In genomic region chr17:28553040-28553793, GRCm38 (mm10) we compare ENCODE assay signal across 9 mouse cellular contexts. TPM values are rescaled to one million over a fixed set of nuclear protein-coding genes. Genes with fewer than 3 reads are reported as not detected.
A peak's percentile ranks its signal among the peaks of the same experiment; 100 is the strongest.
DNase-seq lines count a peak whose midpoint lies in the region; ATAC-seq and TF ChIP-seq lines count a peak whose summit lies in the region.
"Had no signal": no experiment of that assay in that cellular context is flagged by ENCODE, and none has a peak within 500 bp of the region (broad histone marks: within the 10 kb centered on the region; RNA-seq: fewer than 3 reads in every experiment).

No protein-coding gene starts in this region.

- DNase-seq in MN1 (ENCODE audit: low spot score): peak; percentile 77
- peak; percentile 79 to 86 for DNase-seq in cerebellum, postnatal 14 days
- DNase-seq in gastrocnemius, postnatal 10 days: peak; percentile 68
- peak; percentile 62 to 76 for DNase-seq in layer of hippocampus, adult 2 months (ENCODE audit: low spot score in 2 of 2)
- peak; percentile 88 for DNase-seq in lung, postnatal 10 days
- peak; percentile 74 for DNase-seq in right cerebral cortex, postnatal 4 days

- no peaks in the 10 kb centered on the region for H3K79me3 ChIP-seq in C2C12 (ENCODE audit: low read depth)

- H3K79me2 ChIP-seq in C2C12 (ENCODE audit: control insufficient read depth, insufficient read depth): no peaks in the 10 kb centered on the region

- H3K27me3 ChIP-seq in C2C12 (ENCODE audit: control insufficient read depth, insufficient read depth, insufficient read length): peaks cover 12% of the 10 kb centered on the region
- H3K27me3 ChIP-seq: midbrain, embryonic 12.5 days had no signal

- no peaks in the 10 kb centered on the region for H3K36me3 ChIP-seq in C2C12 (ENCODE audit: control insufficient read depth, insufficient read depth)
- H3K36me3 ChIP-seq: midbrain, embryonic 12.5 days had no signal

- TF ChIP-seq CTCF in C2C12 (IDR thresholded peaks at IDR 0.05; ENCODE audit: control insufficient read depth, insufficient read depth, insufficient read length): peak; percentile 85
- peak; percentile 97 for TF ChIP-seq CTCF in layer of hippocampus, adult 2 months (conservative IDR thresholded peaks at IDR 0.05)

- no peak for ATAC-seq in activated CD4-positive, CD25-positive, alpha-beta regulatory T cell, adult 4 months

- no peak overlapping the region for H3ac ChIP-seq in C2C12 (ENCODE audit: control insufficient read depth, insufficient read length, low read depth)

- H3K4me3 ChIP-seq in C2C12 (ENCODE audit: insufficient read depth, poor library complexity, severe bottlenecking): no peak overlapping the region
- H3K4me3 ChIP-seq in layer of hippocampus, adult 2 months: no peak overlapping the region
- H3K4me3 ChIP-seq: midbrain, embryonic 12.5 days had no signal

- no peak overlapping the region for H3K27ac ChIP-seq in layer of hippocampus, adult 2 months
- H3K27ac ChIP-seq: midbrain, embryonic 12.5 days had no signal

TF ChIP-seq in C2C12, 6 proteins besides CTCF, POLR2A, EP300 and RAD21:
- TF ChIP-seq FOSL1 (IDR thresholded peaks at IDR 0.05; ENCODE audit: insufficient read depth, low read length, poor library complexity, severe bottlenecking): no peak
- TF ChIP-seq MAX (IDR thresholded peaks at IDR 0.05): no peak
- TF ChIP-seq USF1 (IDR thresholded peaks at IDR 0.05; ENCODE audit: low read depth): no peak
- TF ChIP-seq MYOG (IDR thresholded peaks at IDR 0.05; ENCODE audit: control insufficient read depth, extremely low read depth, insufficient read length): no peak
- TF ChIP-seq CEBPB (IDR thresholded peaks at IDR 0.05; ENCODE audit: low read depth): no peak
- no peak for TF ChIP-seq MYOD1 (IDR thresholded peaks at IDR 0.05; ENCODE audit: control insufficient read depth, insufficient read length, low read depth)

RNA-seq across cellular contexts. Expression of gene Clpsl2, which starts 4.0 kb away (rescaled TPM):
- polyA plus RNA-seq in C2C12 (2012; fragmentation: generic; extraction: Trizol): not detected
- total RNA-seq in gastrocnemius, postnatal 10 days (2021): not detected
- not detected for total RNA-seq in layer of hippocampus, adult 2 months (2021)
- not detected for polyA plus RNA-seq in activated CD4-positive, CD25-positive, alpha-beta regulatory T cell, adult 4 months (2017; shearing (Covaris generic))
- polyA plus RNA-seq: midbrain, embryonic 12.5 days had no signal

RNA-seq across cellular contexts. Expression of gene Clps, which starts 7.3 kb away (rescaled TPM):
- polyA plus RNA-seq in C2C12 (2012; fragmentation: generic; extraction: Trizol): not detected
- not detected for total RNA-seq in gastrocnemius, postnatal 10 days (2021)
- not detected for total RNA-seq in layer of hippocampus, adult 2 months (2021)
- polyA plus RNA-seq in activated CD4-positive, CD25-positive, alpha-beta regulatory T cell, adult 4 months (2017; shearing (Covaris generic)): not detected
- polyA plus RNA-seq: midbrain, embryonic 12.5 days had no signal

RNA-seq across cellular contexts. Expression of gene Lhfpl5, which starts 22.2 kb away (rescaled TPM):
- polyA plus RNA-seq in C2C12 (2012; fragmentation: generic; extraction: Trizol): 0.06 TPM
- not detected for total RNA-seq in gastrocnemius, postnatal 10 days (2021)
- 1 to 10 TPM; 3.7 to 5.4 TPM for total RNA-seq in layer of hippocampus, adult 2 months (2021)
- 1 to 10 TPM in 1 of 2 experiments, under 1 TPM in 1; 0.64 to 1.7 TPM for polyA plus RNA-seq in activated CD4-positive, CD25-positive, alpha-beta regulatory T cell, adult 4 months (2017; shearing (Covaris generic))

RNA-seq across cellular contexts. Expression of gene Armc12, which starts 22.6 kb away (rescaled TPM):
- not detected for polyA plus RNA-seq in C2C12 (2012; fragmentation: generic; extraction: Trizol)
- not detected for total RNA-seq in gastrocnemius, postnatal 10 days (2021)
- total RNA-seq in layer of hippocampus, adult 2 months (2021): not detected
- polyA plus RNA-seq in activated CD4-positive, CD25-positive, alpha-beta regulatory T cell, adult 4 months (2017; shearing (Covaris generic)): not detected
- polyA plus RNA-seq: midbrain, embryonic 12.5 days had no signal

RNA-seq across cellular contexts. Expression of gene Fkbp5, which starts 35.9 kb away (rescaled TPM):
- 24.4 TPM for polyA plus RNA-seq in C2C12 (2012; fragmentation: generic; extraction: Trizol)
- total RNA-seq in gastrocnemius, postnatal 10 days (2021): 10 to 100 TPM in 1 of 2 experiments, 1 to 10 TPM in 1; 6.0 to 14.4 TPM
- 10 to 100 TPM; 80.8 to 90.5 TPM for total RNA-seq in layer of hippocampus, adult 2 months (2021)
- polyA plus RNA-seq in activated CD4-positive, CD25-positive, alpha-beta regulatory T cell, adult 4 months (2017; shearing (Covaris generic)): 10 to 100 TPM; 17.9 to 24.0 TPM

Comparison
In these comparisons a context has a peak if more than half of its experiments do, and no peak if none do; other contexts are left out.
1. RNA of gene Lhfpl5, which starts 22.2 kb away (total RNA-seq): 3.7 to 5.4 TPM in layer of hippocampus, adult 2 months; not detected in gastrocnemius, postnatal 10 days; every median in the first group is over 4 times any median in the second.
2. Peak in every context shown above with its lines, with median percentiles within 50 percentile points of each other: DNase-seq.